Mouse (Mus musculus) liver, postnatal 0 days (tissue): ENCODE data around the gene Meis2.

Experiments used
- CTCF ChIP-seq: sonication (generic); IDR thresholded peaks from 2 replicates; pipeline ENCODE4 v1.5.1; 2016; ENCODE audit warnings: antibody characterized with exemption, low read depth
- EP300 ChIP-seq: IDR thresholded peaks from 2 replicates; pipeline ENCODE4 v1.6.1; 2016; ENCODE audit warnings: antibody characterized with exemption, low read depth, mild to moderate bottlenecking

GRCm38 (mm10) chr2:116009097-116009970, 56.3 kb downstream of the Meis2 start:
- TF ChIP-seq CTCF (no peak), EP300 (no peak)
